Mouse (Mus musculus) embryonic fibroblast, embryonic 13.5 days (primary cell): ENCODE measurements at regions not wholly inside any gene's neighbourhood (a gene's known extent, or its start where the extent isn't known, plus 50 kb on each side); places are given as distances from the start of the nearest gene placed in this dataset.

Experiments used
- CTCF ChIP-seq: IDR thresholded peaks from 2 replicates; pipeline ENCODE4 v1.5.1; 2011; ENCODE audit warnings: mild to moderate bottlenecking, control low read depth, low read length, moderate library complexity, borderline replicate concordance; ENCODE audit not compliant: insufficient read depth
- POLR2A ChIP-seq: IDR thresholded peaks from 2 replicates; pipeline ENCODE4 v1.6.1; 2011; ENCODE audit warnings: low read depth, mild to moderate bottlenecking, control low read depth, low read length, moderate library complexity

DNA sequence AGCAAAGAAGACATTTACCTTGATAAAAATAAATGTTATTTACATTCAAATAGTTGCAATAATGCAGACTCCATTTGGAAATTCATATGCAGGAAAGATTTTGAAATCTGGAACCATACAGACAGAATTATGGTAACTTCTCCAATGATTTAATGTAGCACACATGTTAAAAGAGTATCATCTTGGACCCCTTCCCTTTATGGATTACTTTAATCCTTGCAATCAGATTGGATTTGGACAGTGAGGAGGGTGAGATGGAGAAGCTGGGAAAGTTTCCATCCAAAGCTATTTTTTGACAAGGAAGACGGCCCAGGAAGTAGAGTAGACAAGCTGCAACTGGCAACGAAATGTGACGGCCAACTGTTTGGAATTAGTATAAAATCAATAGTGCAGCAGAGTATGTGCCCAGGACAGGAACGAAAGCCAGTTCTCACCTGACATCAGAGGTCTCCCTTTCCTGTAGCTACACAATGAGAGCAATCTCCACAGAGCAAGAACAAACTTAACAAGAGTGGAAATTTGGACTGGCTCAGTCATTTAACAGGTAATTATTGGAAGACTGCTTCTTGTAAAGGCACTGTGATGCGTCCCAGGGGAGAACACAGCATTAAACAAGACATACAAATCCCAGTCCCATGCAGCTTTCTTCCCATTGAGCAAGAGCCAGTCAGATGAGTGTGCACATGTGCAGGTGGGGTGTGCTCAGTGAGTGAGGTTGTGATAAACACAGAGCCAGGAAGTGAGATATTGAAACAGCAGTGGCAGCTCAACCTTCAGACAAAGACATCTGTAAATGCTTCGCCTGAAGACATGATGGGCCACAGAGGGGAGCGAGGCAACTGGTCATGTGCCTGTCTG lies 68.3 kb downstream of the Kbtbd8 start:
- TF ChIP-seq POLR2A (no peak), CTCF (no peak)
